Mouse (Mus musculus) CH12.LX (cell line): Measurements from ENCODE around the gene Taf15.

Experiments used
- CTCF ChIP-seq, 2 experiments: IDR thresholded peaks in 1 of 2; conservative IDR thresholded peaks in 1 of 2; 2 replicates each; pipeline ENCODE4 v1.5.1; 2011 to 2012; ENCODE audit warnings: low read depth in 2 of 2, low read length in 2 of 2, improper control_type of control experiment in 1 of 2, inconsistent platforms in 1 of 2, mild to moderate bottlenecking in 1 of 2, moderate library complexity in 1 of 2
- E2F4 ChIP-seq: IDR thresholded peaks from 2 replicates; pipeline ENCODE4 v1.6.1; 2011; ENCODE audit warnings: low read depth, low read length, improper control_type of control experiment; ENCODE audit not compliant: insufficient replicate concordance
- EP300 ChIP-seq: IDR thresholded peaks from 2 replicates; pipeline ENCODE4 v1.6.1; 2011; ENCODE audit warnings: low read length, improper control_type of control experiment
- HCFC1 ChIP-seq: IDR thresholded peaks from 2 replicates; pipeline ENCODE4 v1.6.1; 2012; ENCODE audit warnings: low read depth, mild to moderate bottlenecking, inconsistent platforms, low read length, improper control_type of control experiment
- KAT2A ChIP-seq: IDR thresholded peaks from 2 replicates; pipeline ENCODE4 v1.6.1; 2012; ENCODE audit warnings: low read length, improper control_type of control experiment, inconsistent platforms; ENCODE audit not compliant: insufficient replicate concordance
- NRF1 ChIP-seq: IDR thresholded peaks from 2 replicates; pipeline ENCODE4 v1.6.1; 2014; ENCODE audit warnings: low read depth, mild to moderate bottlenecking, inconsistent platforms, low read length, improper control_type of control experiment, moderate library complexity
- POLR2A ChIP-seq: IDR thresholded peaks from 2 replicates; pipeline ENCODE4 v1.6.1; 2011; ENCODE audit warnings: low read depth, mild to moderate bottlenecking, improper control_type of control experiment, low read length
- TCF12 ChIP-seq: IDR thresholded peaks from 2 replicates; pipeline ENCODE4 v1.6.1; 2014; ENCODE audit warnings: low read depth, mild to moderate bottlenecking, inconsistent platforms, low read length, improper control_type of control experiment
- USF1 ChIP-seq: IDR thresholded peaks from 2 replicates; pipeline ENCODE4 v1.6.1; 2014; ENCODE audit warnings: low read depth, mild to moderate bottlenecking, inconsistent platforms, low read length, improper control_type of control experiment

DNA sequence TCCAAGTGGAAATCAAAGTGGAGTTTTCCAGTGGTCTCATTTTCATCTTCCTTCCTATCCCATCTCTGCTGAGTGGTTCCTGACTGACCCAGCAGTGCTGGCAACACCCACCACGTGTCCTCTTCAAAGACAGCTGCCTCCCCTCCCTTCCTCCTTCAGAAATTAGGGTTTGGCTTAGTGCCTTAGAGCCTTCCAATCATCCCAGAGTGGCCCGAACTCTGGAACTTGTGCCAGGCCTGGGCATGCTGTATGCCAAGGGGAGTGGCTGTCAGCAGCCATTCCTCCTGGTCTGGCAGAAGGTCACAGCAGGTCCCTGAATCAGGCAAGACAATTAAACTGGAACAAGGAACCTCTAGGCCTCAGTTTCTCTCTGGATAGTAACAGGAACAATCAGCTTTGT, 6.9 kb upstream of the Taf15 start:
- TF ChIP-seq NRF1 (no peak), CTCF (conservative IDR thresholded peaks at IDR 0.05 in 1 of 2, IDR thresholded peaks at IDR 0.05 in 1 of 2; ENCODE audit: low read depth in 2 of 2, low read length in 2 of 2) (no peak), E2F4 (no peak), KAT2A (no peak), POLR2A (no peak), HCFC1 (no peak), USF1 (no peak), TCF12 (no peak), EP300 (no peak)
